Mouse (Mus musculus): ENCODE measurements around the gene Arhgef26. TPM values are rescaled to one million over a fixed set of nuclear protein-coding genes. Genes with fewer than 3 reads are reported as not detected.

Gene Arhgef26
- polyA plus RNA-seq, 1 experiment = 0.01 TPM

- no peaks in the 10 kb centered on the region for H3K4me1 ChIP-seq (ENCODE audit: control insufficient read depth)
- H3K27me3 ChIP-seq (ENCODE audit: control insufficient read depth) = no peaks in the 10 kb centered on the region
- no peaks in the 10 kb centered on the region for H3K36me3 ChIP-seq (ENCODE audit: control insufficient read depth)
- no peak overlapping the region for H3K4me3 ChIP-seq (replicated peaks)
- no peak for TF ChIP-seq TAL1 (IDR thresholded peaks at IDR 0.05; ENCODE audit: low read length)
- TF ChIP-seq GATA1 (IDR thresholded peaks at IDR 0.05; ENCODE audit: low read length) = no peak
- H3K9me3 ChIP-seq (ENCODE audit: control insufficient read depth, low read length) = no peaks in the 10 kb centered on the region
Measured at GRCm38 (mm10) chr3:62454096-62454495, 116.0 kb downstream of the Arhgef26 start.

- Histone ChIP-seq H3K27me3 (ENCODE audit: control insufficient read depth) (no peaks in the 10 kb centered on the region), H3K36me3 (ENCODE audit: control insufficient read depth) (peaks cover 5% of the 10 kb centered on the region), H3K9me3 (ENCODE audit: control insufficient read depth, low read length) (no peaks in the 10 kb centered on the region), H3K4me3 (replicated peaks) (no peak overlapping the region), H3K4me1 (ENCODE audit: control insufficient read depth) (no peaks in the 10 kb centered on the region)
- TF ChIP-seq GATA1 (IDR thresholded peaks at IDR 0.05; ENCODE audit: low read length) = no peak
- no peak for TF ChIP-seq TAL1 (IDR thresholded peaks at IDR 0.05; ENCODE audit: low read length)
Measured at GRCm38 (mm10) chr3:62455854-62456253, 117.7 kb downstream of the Arhgef26 start.

GRCm38 (mm10) chr3:62458284-62459013, 120.3 kb downstream of the Arhgef26 start:
- Histone ChIP-seq H3K27me3 (ENCODE audit: control insufficient read depth) (no peaks in the 10 kb centered on the region), H3K36me3 (ENCODE audit: control insufficient read depth) (peaks cover 17% of the 10 kb centered on the region), H3K4me3 (replicated peaks) (no peak overlapping the region), H3K9me3 (ENCODE audit: control insufficient read depth, low read length) (no peaks in the 10 kb centered on the region), H3K4me1 (ENCODE audit: control insufficient read depth) (no peaks in the 10 kb centered on the region)
- TF ChIP-seq GATA1 (IDR thresholded peaks at IDR 0.05; ENCODE audit: low read length) (no peak), TAL1 (IDR thresholded peaks at IDR 0.05; ENCODE audit: low read length) (no peak)

- H3K36me3 ChIP-seq (ENCODE audit: control insufficient read depth) = peaks cover 26% of the 10 kb centered on the region
- peaks cover 3% of the 10 kb centered on the region; the same call in 1 of the 2 replicates for H3K4me1 ChIP-seq (ENCODE audit: control insufficient read depth)
- H3K4me3 ChIP-seq (replicated peaks) = no peak overlapping the region
- no peaks in the 10 kb centered on the region for H3K27me3 ChIP-seq (ENCODE audit: control insufficient read depth)
- TF ChIP-seq TAL1 (IDR thresholded peaks at IDR 0.05; ENCODE audit: low read length) = no peak
- no peak for TF ChIP-seq GATA1 (IDR thresholded peaks at IDR 0.05; ENCODE audit: low read length)
- H3K9me3 ChIP-seq (ENCODE audit: control insufficient read depth, low read length) = no peaks in the 10 kb centered on the region
Measured at GRCm38 (mm10) chr3:62459483-62459882, 121.3 kb downstream of the Arhgef26 start.

DNA sequence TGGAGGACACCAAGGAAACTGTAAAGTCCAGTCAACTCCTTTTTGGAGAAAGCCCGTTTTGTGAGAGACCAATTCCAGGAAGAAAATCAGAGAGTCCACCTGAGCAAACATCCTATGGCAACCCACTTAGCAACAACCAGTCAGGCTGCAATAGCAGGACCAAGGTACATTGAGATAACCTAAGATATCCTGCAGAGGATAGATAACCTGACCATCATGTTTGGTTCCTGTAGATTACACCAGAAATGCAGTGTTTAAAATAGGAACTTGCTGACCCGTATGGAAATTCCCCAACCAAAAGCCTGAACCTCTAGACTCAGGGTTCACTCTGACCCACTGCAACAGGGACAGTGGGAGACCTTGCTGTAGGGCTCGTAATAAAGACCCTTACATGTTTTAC, 126.1 kb downstream of the Arhgef26 start:
- Histone ChIP-seq H3K4me1 (ENCODE audit: control insufficient read depth) (peaks cover 4% of the 10 kb centered on the region; the same call in 1 of the 2 replicates), H3K36me3 (ENCODE audit: control insufficient read depth) (peaks cover 67% of the 10 kb centered on the region)

GRCm38 (mm10) chr3:62470179-62470578, 132.0 kb downstream of the Arhgef26 start:
- no peaks in the 10 kb centered on the region for H3K4me1 ChIP-seq (ENCODE audit: control insufficient read depth)
- no peak overlapping the region for H3K4me3 ChIP-seq (replicated peaks)
- no peaks in the 10 kb centered on the region for H3K9me3 ChIP-seq (ENCODE audit: control insufficient read depth, low read length)
- H3K27me3 ChIP-seq (ENCODE audit: control insufficient read depth) = no peaks in the 10 kb centered on the region
- TF ChIP-seq GATA1 (IDR thresholded peaks at IDR 0.05; ENCODE audit: low read length) = no peak
- TF ChIP-seq TAL1 (IDR thresholded peaks at IDR 0.05; ENCODE audit: low read length) = no peak
- H3K36me3 ChIP-seq (ENCODE audit: control insufficient read depth) = peaks cover 88% of the 10 kb centered on the region

More for the DNA sequence above, 126.1 kb downstream of the Arhgef26 start:
- H3K9me3 ChIP-seq (ENCODE audit: control insufficient read depth, low read length) = no peaks in the 10 kb centered on the region
- H3K27me3 ChIP-seq (ENCODE audit: control insufficient read depth) = no peaks in the 10 kb centered on the region
- no peak for TF ChIP-seq GATA1 (IDR thresholded peaks at IDR 0.05; ENCODE audit: low read length)
- TF ChIP-seq TAL1 (IDR thresholded peaks at IDR 0.05; ENCODE audit: low read length) = no peak
- no peak overlapping the region for H3K4me3 ChIP-seq (replicated peaks)

DNA sequence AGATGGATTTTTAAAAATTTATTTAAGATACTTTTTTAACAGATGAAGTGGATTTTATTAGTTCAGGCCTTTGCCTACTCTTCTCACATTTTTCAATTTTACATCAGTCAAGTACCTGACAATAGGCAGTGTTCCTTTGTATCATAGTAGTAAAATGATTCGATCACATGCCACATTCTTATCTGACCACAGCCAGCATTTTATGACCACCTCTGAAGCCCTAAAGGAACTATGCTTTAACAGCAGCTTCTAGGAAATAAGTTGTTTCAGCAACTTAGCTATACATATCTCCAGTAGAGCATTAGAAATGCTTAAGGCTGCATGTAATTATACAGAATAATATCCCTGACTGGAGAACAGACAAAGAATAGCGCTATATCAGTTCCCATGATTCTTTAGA, 146.2 kb downstream of the Arhgef26 start:
- Histone ChIP-seq H3K4me3 (replicated peaks) (no peak overlapping the region), H3K9me3 (ENCODE audit: control insufficient read depth, low read length) (no peaks in the 10 kb centered on the region), H3K27me3 (ENCODE audit: control insufficient read depth) (no peaks in the 10 kb centered on the region), H3K36me3 (ENCODE audit: control insufficient read depth) (peaks cover 64% of the 10 kb centered on the region), H3K4me1 (ENCODE audit: control insufficient read depth) (no peaks in the 10 kb centered on the region)
- TF ChIP-seq GATA1 (IDR thresholded peaks at IDR 0.05; ENCODE audit: low read length) = no peak
- TF ChIP-seq TAL1 (IDR thresholded peaks at IDR 0.05; ENCODE audit: low read length) = no peak

- Histone ChIP-seq H3K27me3 (ENCODE audit: control insufficient read depth) (no peaks in the 10 kb centered on the region), H3K4me3 (replicated peaks) (no peak overlapping the region), H3K4me1 (ENCODE audit: control insufficient read depth) (no peaks in the 10 kb centered on the region), H3K36me3 (ENCODE audit: control insufficient read depth) (peaks cover 81% of the 10 kb centered on the region), H3K9me3 (ENCODE audit: control insufficient read depth, low read length) (no peaks in the 10 kb centered on the region)
- TF ChIP-seq TAL1 (IDR thresholded peaks at IDR 0.05; ENCODE audit: low read length) = no peak
- no peak for TF ChIP-seq GATA1 (IDR thresholded peaks at IDR 0.05; ENCODE audit: low read length)
Measured at GRCm38 (mm10) chr3:62492568-62492967, 154.4 kb downstream of the Arhgef26 start.

DNA sequence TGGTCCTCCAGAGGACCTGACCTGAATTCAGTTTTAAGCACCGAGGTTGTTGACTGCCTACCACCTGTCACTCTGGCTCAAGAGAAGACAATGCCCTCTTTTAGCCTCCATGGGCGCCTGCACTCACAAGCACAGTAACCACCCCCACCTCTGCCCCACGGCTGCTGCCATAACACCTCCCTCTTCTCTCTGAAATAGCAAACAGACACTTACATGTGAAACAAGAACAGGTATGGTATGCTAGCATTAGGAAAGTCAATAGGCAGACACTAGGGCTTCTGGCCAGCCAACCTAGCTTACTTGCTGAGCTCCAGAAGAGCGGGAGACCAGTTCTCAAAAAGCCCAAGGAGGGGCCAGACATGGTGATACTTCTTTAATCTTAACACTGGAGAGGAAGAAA, 161.2 kb downstream of the Arhgef26 start:
- H3K36me3 ChIP-seq (ENCODE audit: control insufficient read depth) = peaks cover 60% of the 10 kb centered on the region
- TF ChIP-seq GATA1 (IDR thresholded peaks at IDR 0.05; ENCODE audit: low read length) (no peak), TAL1 (IDR thresholded peaks at IDR 0.05; ENCODE audit: low read length) (no peak)
- H3K4me1 ChIP-seq (ENCODE audit: control insufficient read depth) = no peaks in the 10 kb centered on the region
- H3K4me3 ChIP-seq (replicated peaks) = no peak overlapping the region
- no peaks in the 10 kb centered on the region for H3K27me3 ChIP-seq (ENCODE audit: control insufficient read depth)
- no peaks in the 10 kb centered on the region for H3K9me3 ChIP-seq (ENCODE audit: control insufficient read depth, low read length)

All from erythroblast, embryonic 14.5 days (primary cell).